Mouse (Mus musculus) T-helper 1 cell (primary cell): ENCODE results near the gene Gm3604.
"Not testable (repeated sequence)": the region's sequence is repeated elsewhere in the genome, so short reads cannot be mapped to it uniquely, and the experiment has no call there.

Source experiments
- in situ Hi-C: fragments of 300-600 bp; cut with MboI, MseI; formaldehyde crosslinking; loops from one replicate; pipeline ENCODE4 v1.15.1; 2025; ENCODE audit warnings: high pct_unique_total_duplicates

Gene Gm3604

DNA sequence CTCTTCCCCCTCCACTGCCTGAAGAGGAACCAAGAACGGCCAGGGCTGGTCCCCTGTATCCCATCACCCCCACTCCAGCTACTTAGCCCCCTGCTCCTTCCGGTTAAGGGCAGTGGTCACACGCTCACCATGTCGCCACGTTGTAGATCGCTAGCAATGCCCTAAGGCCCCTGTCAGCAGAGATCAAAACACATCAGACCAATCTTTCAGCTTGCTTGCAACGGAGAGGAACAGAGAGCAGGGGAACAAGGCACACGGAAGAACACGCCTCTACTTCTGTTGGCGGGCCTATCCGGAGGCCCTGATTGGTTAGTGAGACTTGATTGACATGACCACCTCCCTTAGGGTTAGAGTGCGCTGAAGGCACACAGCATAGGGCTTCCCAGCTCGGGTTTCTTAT lies at the start of gene Gm3604:
Gm3604 (minus strand) TSS at position 226 of the 400 bp plus-strand sequence.
- in situ Hi-C loops: not testable (repeated sequence)

GRCm38 (mm10) chr13:62399206-62399605 lies 16.2 kb upstream of the Gm3604 start:
- in situ Hi-C loops: loop anchor here (5.0 kb wide), 1 partner anchor 282 kb away; no protein-coding TSS in a partner anchor

GRCm38 (mm10) chr13:62390076-62390620 lies 7.2 kb upstream of the Gm3604 start:
- in situ Hi-C loops: not testable (repeated sequence)

GRCm38 (mm10) chr13:62331786-62332185 lies 51.2 kb downstream of the Gm3604 start:
- in situ Hi-C loops: no loop called here

- in situ Hi-C loops: no loop called here
Observed at GRCm38 (mm10) chr13:62331381-62331780, 51.6 kb downstream of the Gm3604 start.
